Mouse (Mus musculus) spleen, postnatal 0 days (tissue): Measurements from ENCODE around the gene Mrgpra9. TPM values are rescaled to one million over a fixed set of nuclear protein-coding genes. Genes with fewer than 3 reads are reported as not detected.

Experiments
- polyA plus RNA-seq: library from polyadenylated mRNA; unstranded; fragments of >200 nt; fragmentation: Nextera tagmentation; extraction: Ambion mirVana; gene quantifications from 2 replicates; pipeline ENCODE4 v1.2.1, GENCODE M21; 2015

Mrgpra9 gene
- not detected in 2 replicates for polyA plus RNA-seq

GRCm38 (mm10) chr7:47252770-47253169 lies at the start of gene Mrgpra9:
Gene Mrgpra9 (minus strand): TSS chr7:47252848.

DNA sequence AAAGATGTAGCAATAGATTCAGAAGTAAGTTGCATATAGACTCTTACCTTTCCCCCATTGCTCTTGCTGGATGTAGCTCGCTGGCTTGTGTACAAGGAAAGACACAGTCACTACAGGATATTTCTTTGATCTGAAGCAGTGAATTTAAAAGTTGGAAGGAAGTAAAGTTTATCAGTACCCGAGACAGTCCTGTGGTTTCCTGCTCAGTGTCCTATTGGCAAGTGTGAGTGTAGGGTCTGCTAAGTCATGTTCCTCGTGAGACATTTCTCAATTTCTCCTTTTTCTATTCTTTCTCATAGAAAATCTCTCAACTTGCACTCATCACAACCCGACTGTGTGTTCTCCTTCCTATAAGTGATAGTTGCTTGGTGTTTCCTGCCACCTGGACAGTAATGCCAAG lies 47.8 kb downstream of the Mrgpra9 start, which contains the start of gene Mrgpra6:
TSS of gene Mrgpra6 (minus strand) at position 91 of the 400 bp plus-strand sequence.

Other genes starting within 250 kb of the Mrgpra9 start
- gene Spty2d1, start 244.4 kb downstream of the Mrgpra9 start, polyA plus RNA-seq, result 11.4 TPM in 2 replicates
- gene Tmem86a, start 202.2 kb downstream of the Mrgpra9 start, polyA plus RNA-seq, result 16.2 and 19.1 TPM in 2 replicates
- not detected in 2 replicates for gene Ptpn5, start 119.2 kb downstream of the Mrgpra9 start, polyA plus RNA-seq
- not detected in 2 replicates for gene Mrgpra6, start 47.9 kb downstream of the Mrgpra9 start, polyA plus RNA-seq
- gene Mrgpra1, start 101.4 kb upstream of the Mrgpra9 start, polyA plus RNA-seq, result not detected in 2 replicates
- gene Mrgpra2a, start 199.3 kb upstream of the Mrgpra9 start, polyA plus RNA-seq, result 2.6 and 3.7 TPM in 2 replicates